Mouse (Mus musculus) gastrocnemius, adult 8-10 months (tissue): ENCODE measurements at regions not wholly inside any gene's neighbourhood (a gene's known extent, or its start where the extent isn't known, plus 50 kb on each side); places are given as distances from the start of the nearest gene placed in this dataset.

Experiments used
- DNase-seq, 2 experiments: peaks; one replicate each; pipeline ENCODE4 v3.0.0; 2022; ENCODE audit warnings: low spot score in 2 of 2

- DNase-seq = no peak
Observed at GRCm38 (mm10) chr9:43976366-43976765, 66.8 kb upstream of the Thy1 start.

GRCm38 (mm10) chr9:43977773-43978172, 65.4 kb upstream of the Thy1 start:
- DNase-seq = no peak

GRCm38 (mm10) chr9:43981376-43981775, 61.8 kb upstream of the Thy1 start:
- no peak for DNase-seq

- DNase-seq = no peak
Observed at GRCm38 (mm10) chr9:43982359-43982889, 60.8 kb upstream of the Thy1 start.

GRCm38 (mm10) chr9:43983220-43983619, 60.0 kb upstream of the Thy1 start:
- DNase-seq = no peak

GRCm38 (mm10) chr9:43984181-43985062, 58.8 kb upstream of the Thy1 start:
- DNase-seq = peak; percentile 82 to 89

GRCm38 (mm10) chr9:43987957-43988356, 55.2 kb upstream of the Thy1 start:
- DNase-seq = no peak

GRCm38 (mm10) chr9:43988981-43989860, 54.0 kb upstream of the Thy1 start:
- no peak for DNase-seq

- DNase-seq = no peak
Observed at GRCm38 (mm10) chr9:43990124-43990523, 53.1 kb upstream of the Thy1 start.

GRCm38 (mm10) chr9:43993221-43993976, 49.8 kb upstream of the Thy1 start:
- DNase-seq = no peak
